Mouse (Mus musculus): ENCODE results near the gene Carhsp1.
A peak's percentile ranks its signal among the peaks of the same experiment; 100 is the strongest.

Carhsp1 gene

GRCm38 (mm10) chr16:8671551-8672349 lies at the start of gene Carhsp1:
Carhsp1 (minus strand) TSS chr16:8672155.
- peak; percentile 82 to 84 for DNase-seq (ENCODE audit: low read depth in 2 of 2, low spot score in 2 of 2)

DNA sequence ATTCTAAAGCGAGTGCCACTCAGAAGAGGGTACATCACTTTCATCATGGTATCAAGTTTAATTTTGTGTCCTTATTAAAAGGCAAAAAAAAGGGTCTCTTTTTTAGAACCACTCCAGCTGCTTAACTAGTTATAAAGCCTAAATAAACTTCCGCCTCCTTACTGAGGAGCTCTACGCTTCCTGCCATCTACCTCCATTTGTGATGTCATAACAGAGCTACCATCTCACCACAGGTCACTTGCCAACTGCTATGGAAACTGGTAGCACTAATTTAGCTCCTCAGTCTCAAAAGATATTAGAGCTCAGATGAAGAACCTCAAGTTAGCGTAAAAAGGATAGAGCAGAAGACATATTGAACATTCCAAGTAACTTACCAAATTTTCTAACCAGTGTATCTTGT lies 48.5 kb upstream of the Carhsp1 start:
- no peak for DNase-seq (ENCODE audit: low read depth in 2 of 2, low spot score in 2 of 2)

- no peak for DNase-seq (ENCODE audit: low read depth in 2 of 2, low spot score in 2 of 2)
Observed at GRCm38 (mm10) chr16:8717744-8718143, 45.8 kb upstream of the Carhsp1 start.

DNA sequence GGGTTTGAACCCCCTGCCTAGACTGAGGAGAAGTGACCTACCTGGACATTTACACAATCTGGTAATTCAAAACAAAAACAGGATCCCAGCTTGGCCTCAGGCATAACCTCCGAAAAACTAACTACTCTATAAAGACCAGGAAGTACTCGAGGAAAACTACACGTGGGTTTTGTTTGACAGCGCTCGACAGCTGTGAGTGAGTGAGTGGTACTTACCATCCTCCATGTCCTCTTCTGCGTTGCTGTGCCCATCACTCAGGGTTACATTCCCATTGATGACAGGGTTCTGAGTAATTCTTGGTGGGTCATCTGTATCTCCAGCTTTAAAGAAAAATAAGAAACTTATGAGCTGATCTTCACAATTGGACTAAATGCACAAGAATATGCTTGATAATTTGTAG lies 44.3 kb upstream of the Carhsp1 start:
- DNase-seq (ENCODE audit: low read depth in 2 of 2, low spot score in 2 of 2), result no peak

DNA sequence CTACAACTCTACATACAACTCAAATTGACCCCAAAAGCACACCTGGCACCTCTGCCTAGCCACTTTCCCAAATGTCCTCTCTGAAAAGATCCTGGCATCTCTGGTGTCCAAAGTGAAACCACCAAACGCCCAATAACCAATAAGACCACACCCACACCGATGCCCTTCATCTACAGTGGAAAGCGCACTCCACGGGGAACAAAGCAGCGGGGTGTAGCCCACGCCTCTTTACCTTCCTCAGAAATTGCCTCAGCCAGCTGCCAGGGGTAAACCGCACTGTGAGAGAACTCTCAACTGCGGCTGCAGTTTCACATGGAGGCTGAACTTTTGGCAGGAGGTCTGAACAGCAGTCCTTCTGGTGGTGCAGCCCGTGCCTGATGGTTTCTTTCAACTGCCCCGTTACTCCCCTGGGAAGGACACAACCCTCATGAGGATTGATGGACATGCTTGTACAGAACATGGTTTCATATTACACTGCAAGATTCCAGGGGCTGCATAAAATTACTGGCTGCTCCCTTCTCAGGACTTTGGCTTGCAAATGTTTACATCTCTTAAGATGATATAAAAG lies 43.6 kb upstream of the Carhsp1 start:
- no peak for DNase-seq (ENCODE audit: low read depth in 2 of 2, low spot score in 2 of 2)

DNA sequence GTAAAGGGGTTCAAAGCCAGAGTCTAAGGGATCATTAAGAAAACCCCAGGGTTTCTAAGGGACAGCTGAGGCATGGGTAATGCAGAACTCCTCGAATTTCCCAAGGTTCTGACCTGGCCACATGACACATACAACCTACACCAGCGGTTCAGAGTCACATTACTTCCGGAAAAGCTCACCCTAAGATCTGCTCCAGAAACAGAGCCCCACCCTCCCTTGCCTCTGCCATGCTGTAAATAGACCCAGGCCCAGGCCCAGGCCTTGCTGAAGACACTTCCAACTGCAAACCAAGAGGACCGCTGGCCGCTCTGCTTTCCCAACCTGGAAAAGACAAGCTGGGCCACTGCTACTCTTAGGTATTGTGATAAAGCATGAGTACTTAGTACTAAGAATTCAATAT lies 42.9 kb upstream of the Carhsp1 start:
- DNase-seq (ENCODE audit: low read depth in 2 of 2, low spot score in 2 of 2), result no peak

DNA sequence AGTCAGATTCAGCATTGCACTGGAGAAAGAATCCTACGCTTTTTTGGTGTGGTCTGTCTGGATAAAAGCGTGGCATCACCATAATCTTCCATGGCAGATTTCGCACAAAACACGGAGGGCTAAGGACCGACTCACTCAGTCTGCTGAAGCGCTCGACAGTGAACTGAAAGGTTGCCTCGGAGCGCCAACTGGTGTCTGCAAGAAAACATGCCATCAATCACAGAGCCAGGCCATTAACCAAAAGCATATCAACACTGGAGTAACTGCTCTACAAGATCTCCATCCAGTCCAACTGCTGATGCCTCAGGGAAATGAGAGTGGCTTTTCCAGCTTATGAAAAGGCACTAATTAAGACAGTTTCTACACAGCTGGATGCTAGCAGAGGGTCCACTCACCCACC lies 40.0 kb upstream of the Carhsp1 start:
- DNase-seq (ENCODE audit: low read depth in 2 of 2, low spot score in 2 of 2), result no peak

GRCm38 (mm10) chr16:8700586-8700985 lies 28.6 kb upstream of the Carhsp1 start:
- DNase-seq (ENCODE audit: low read depth in 2 of 2, low spot score in 2 of 2), result no peak

DNA sequence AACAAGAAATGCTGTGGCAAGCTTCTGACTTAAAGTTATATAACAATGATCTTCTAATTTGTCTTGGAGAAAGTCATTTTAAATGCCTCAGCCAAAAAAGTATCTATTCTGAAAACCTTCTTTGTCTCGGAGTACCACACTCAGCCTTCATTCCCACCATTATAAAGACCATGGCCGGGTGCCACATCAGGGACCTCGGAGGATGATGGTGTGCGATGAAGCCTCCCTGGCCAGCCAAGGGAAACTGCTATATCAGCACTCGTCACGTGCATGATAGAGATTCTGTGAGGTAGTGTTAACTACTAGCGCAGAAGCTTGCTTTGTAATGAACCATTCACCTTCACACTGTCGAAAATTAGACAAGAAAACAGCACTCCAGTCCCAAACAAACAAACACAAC lies 27.6 kb upstream of the Carhsp1 start:
- DNase-seq (ENCODE audit: low read depth in 2 of 2, low spot score in 2 of 2), result no peak

DNA sequence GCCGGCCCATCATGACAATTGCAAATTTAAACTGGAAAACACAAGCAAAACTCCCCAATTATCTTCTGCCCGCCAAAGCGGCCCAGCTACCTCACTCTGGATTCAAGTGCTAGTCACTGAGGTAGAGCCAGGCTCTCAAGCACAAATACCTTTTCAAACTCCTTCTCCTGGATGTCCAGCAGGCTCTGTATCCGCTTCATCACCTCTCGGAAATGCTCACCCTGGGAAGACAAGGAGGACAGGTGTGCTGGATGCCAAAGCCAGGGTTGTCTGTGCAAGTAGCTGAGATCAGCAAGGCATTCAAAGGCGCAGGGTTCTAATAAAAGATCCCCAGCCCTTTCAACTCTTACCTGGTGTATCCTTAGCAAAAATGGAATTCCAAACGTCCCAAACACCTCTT lies 19.3 kb upstream of the Carhsp1 start:
- no peak for DNase-seq (ENCODE audit: low read depth in 2 of 2, low spot score in 2 of 2)

DNA sequence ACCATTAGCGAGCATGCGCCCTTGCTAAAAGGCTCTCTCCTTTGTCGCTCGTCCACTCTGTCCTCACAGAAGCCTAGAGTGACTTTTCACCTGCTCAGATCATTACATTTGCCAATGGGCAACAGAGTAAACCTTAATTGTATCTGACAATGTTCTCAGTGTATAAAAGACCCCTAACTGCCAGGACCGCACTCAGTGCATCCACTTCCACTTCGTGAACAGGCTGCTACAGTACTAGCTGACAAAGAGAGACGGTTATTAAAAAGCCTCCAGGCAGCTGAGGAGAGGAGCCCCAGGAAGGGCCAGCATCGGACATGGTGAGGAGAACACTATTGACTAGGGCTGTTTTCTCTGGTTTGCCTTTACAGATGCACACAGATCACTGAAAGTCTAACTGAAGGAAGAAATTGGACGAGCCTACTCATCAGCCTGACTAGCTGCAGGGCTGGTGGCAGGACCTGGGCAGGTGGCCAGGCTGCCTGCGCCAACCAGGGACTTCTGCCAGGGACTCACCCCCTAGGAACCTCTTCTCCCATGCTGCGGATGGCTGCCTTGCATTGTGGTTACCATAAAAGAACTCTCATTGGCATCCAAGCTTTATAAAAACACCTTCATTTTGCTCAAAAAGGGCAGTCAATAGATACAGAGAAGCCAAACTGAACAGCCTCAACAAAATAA lies 18.2 kb upstream of the Carhsp1 start:
- no peak for DNase-seq (ENCODE audit: low read depth in 2 of 2, low spot score in 2 of 2)

DNA sequence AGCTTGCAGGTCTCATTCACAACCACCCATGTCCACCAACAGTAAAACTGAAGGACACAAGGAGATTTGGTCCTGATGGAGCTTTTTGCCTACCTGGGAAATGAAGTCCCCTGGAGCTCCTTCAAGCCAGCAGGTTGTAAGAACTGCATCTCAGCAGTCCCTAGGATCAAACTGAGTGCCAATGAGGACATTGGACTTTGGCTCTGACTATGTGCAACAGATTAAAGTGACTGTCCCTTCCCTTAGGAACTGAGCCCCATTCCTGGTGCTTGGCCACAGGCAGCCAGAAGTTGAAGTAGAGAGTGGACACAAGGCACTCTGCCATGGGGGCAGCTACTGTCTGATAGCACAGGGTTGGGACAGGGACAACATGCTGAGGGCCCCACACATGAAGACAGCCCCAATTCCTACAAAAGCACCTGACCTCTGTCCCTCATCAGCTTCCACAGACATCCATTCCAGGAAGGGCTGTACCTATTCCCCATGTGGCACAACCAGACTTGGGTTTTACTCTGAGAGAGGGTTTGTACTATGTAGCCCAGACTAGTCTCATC lies 15.7 kb upstream of the Carhsp1 start:
- DNase-seq (ENCODE audit: low read depth in 2 of 2, low spot score in 2 of 2), result no peak

DNA sequence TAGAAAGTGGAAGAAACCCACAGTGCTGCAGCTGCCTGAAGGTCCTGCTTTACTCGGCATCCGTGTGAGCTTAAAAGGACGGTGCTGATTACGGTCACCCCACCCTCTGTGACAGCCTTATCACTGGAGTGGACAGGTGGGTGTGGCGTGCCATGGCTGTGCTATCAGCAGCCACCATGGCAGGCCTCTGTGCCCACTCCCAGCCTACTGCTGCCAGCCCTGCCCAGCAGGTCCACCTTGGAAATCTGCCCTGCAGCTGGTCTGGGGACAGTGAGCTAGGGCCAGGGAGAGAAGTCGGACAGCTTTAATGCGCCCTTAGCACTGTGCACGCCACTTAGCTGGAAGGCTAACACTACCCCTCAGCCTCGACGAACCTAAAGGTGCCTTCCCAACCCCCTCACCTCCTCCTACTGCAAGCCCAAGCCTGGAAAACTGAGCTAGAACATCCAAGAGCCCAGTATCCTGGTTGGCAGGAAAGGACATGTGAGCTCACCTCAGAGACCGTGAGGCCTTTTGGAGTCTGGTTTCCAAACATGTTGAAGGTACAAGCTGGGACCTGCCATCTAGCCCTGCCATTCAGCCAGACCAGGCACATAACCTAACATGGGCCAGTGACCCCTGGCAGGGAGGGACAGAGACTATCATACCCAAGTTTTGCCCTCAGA lies 15.0 kb upstream of the Carhsp1 start:
- DNase-seq (ENCODE audit: low read depth in 2 of 2, low spot score in 2 of 2), result no peak

- peak; percentile 76 to 82 for DNase-seq (ENCODE audit: low read depth in 2 of 2, low spot score in 2 of 2)
Observed at GRCm38 (mm10) chr16:8686121-8686870, 14.3 kb upstream of the Carhsp1 start.

- DNase-seq (ENCODE audit: low read depth in 2 of 2, low spot score in 2 of 2), result no peak
Observed at GRCm38 (mm10) chr16:8685087-8685486, 13.1 kb upstream of the Carhsp1 start.

DNA sequence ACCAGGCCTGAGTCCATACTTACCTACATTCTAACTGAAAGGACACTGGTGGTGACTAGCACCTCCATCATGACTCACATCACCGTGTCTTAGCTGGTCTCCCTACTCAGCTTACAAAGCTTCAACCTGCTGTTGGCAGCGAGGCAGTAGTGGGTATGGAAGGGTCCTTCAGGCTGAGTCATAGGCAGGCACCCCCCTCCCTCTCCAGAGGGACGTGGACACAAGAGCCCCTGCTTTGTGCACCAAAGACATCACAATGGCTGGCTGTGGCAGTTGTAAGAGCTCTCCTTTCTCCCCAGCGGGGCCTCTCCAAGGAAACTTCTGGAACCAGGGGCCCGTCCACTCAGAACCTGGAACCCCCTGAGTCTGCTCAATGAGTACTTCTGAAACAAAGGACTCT lies 8.5 kb upstream of the Carhsp1 start, which contains the start of gene Gm5767:
TSS of gene Gm5767 (plus strand) at position 301 of the 400 bp plus-strand sequence.
- DNase-seq (ENCODE audit: low read depth in 2 of 2, low spot score in 2 of 2), result no peak

- DNase-seq (ENCODE audit: low read depth in 2 of 2, low spot score in 2 of 2), result no peak
Observed at GRCm38 (mm10) chr16:8679780-8680179, 7.8 kb upstream of the Carhsp1 start.

DNA sequence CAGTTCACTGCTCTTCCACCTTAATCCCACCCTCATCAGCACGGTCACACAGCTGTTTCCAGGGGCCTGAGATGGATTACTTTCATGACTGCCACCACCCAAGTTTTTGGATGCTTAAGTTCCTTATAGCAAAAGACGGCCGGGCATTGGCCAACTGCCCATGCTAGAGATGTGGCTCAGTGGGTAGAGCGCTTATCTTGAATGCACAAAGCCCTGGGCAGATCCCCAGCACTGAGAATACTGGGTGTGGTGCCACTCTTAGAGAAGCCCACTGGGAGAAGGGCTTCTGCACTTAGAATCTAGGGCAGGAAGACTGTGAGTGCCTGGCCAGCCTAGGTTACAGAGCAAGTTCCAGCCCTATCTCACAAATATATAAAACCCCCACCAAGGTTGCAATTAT lies 6.7 kb upstream of the Carhsp1 start:
- DNase-seq (ENCODE audit: low read depth in 2 of 2, low spot score in 2 of 2), result no peak

- DNase-seq (ENCODE audit: low read depth in 2 of 2, low spot score in 2 of 2), result no peak
Observed at GRCm38 (mm10) chr16:8678035-8678434, 6.1 kb upstream of the Carhsp1 start.

DNA sequence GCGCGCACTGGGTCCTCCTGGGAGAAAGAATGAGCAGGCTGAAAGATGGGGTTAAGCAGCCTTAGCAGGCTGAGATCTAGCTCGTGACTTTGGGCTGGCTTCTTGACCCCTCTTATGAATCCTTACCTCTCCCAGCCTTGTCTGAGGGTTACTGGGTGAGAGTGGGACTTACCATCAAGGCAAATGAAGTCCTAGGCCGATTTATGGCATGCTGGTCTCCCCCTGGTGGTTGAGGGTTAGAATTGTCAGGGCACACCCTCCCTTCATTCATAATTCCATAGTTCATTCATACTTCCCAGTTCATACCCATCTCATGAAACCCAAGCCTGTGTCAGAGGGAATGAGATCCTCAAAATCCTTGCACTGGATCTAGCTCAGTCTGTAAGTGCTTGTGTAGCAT lies 4.8 kb upstream of the Carhsp1 start:
- peak; percentile 50 to 65 for DNase-seq (ENCODE audit: low read depth in 2 of 2, low spot score in 2 of 2)

DNA sequence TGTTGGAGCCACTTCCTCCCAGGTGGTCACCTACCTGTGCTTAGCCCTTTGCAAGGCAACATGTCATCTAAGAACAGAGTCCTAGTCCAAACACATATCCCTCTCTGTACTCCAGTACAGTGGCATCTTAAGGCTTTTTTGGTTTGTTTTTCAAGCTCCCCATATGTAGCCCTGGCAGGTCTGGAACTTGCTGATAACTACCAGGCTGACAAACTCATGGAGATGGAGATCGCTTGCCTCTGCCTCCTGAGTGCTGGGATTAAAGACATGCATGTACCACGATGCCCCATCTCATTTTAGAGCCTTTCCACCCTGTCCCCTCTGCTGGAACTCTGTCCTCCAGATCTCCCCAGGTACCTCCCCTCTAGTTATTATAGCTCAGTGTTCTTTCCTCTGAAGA lies 4.3 kb upstream of the Carhsp1 start:
- DNase-seq (ENCODE audit: low read depth in 2 of 2, low spot score in 2 of 2), result no peak

Data from CD8-positive naive resting alpha-beta T cell, adult 2 months (primary cell).